Mouse (Mus musculus) megakaryocyte, adult 5-6 weeks (primary cell): Measurements from ENCODE around the gene Olfr1156. TPM values are rescaled to one million over a fixed set of nuclear protein-coding genes. Genes with fewer than 3 reads are reported as not detected.

Source experiments
- ATAC-seq: 2 replicates; pipeline ENCODE4 v1.8.0; 2016; ENCODE audit warnings: mild to moderate bottlenecking, inconsistent platforms; ENCODE audit not compliant: poor library complexity, severe bottlenecking
- total RNA-seq, 2 experiments: library from RNA; stranded (forward) in 1 of 2; stranded (reverse) in 1 of 2; fragments of 153-499, 151-499 nt in 1 of 2; fragments of 221-1000, 200-1000 nt in 1 of 2; gene quantifications; 2 replicates each; pipeline versions ENCODE4 v1.2.3 to v1.2.4; 2015 to 2017

The Olfr1156 gene
- total RNA-seq (2015): not detected in 2 replicates
- not detected in 2 replicates for total RNA-seq (2017)

GRCm38 (mm10) chr2:87953000-87953399 is at the start of gene Olfr1156:
Olfr1156 (minus strand) TSS chr2:87953100.
- no peak for ATAC-seq

- no peak for ATAC-seq
Measured at GRCm38 (mm10) chr2:87989813-87990212, 36.9 kb upstream of the Olfr1156 start, which contains the start of gene Olfr1158. Olfr1158 (plus strand) TSS chr2:87990113.

GRCm38 (mm10) chr2:87974563-87974962 is 21.7 kb upstream of the Olfr1156 start, which contains the start of gene Olfr74:
Olfr74 (minus strand) TSS chr2:87974663.
- no peak for ATAC-seq

GRCm38 (mm10) chr2:87968199-87968598 is 15.3 kb upstream of the Olfr1156 start, which contains the start of gene Olfr1157:
Olfr1157 (minus strand) TSS chr2:87968299.
- no peak for ATAC-seq

- ATAC-seq: no peak
Measured at GRCm38 (mm10) chr2:87945037-87945436, 7.9 kb downstream of the Olfr1156 start, which contains the start of gene Olfr1155. Olfr1155 (minus strand) TSS chr2:87945137.

- no peak for ATAC-seq
Measured at GRCm38 (mm10) chr2:87905066-87905465, 47.8 kb downstream of the Olfr1156 start, which contains the start of gene Olfr1154. Olfr1154 (minus strand) TSS chr2:87905166.

Other genes with a start within 250 kb of the Olfr1156 start
- not detected in 2 replicates for gene Olfr1137, start 239.9 kb downstream of the Olfr1156 start, total RNA-seq (2015)
- gene Olfr1137, start 239.9 kb downstream of the Olfr1156 start, total RNA-seq (2017): not detected in 2 replicates
- gene Olfr1138, start 213.1 kb downstream of the Olfr1156 start, total RNA-seq (2015): not detected in 2 replicates
- gene Olfr1138, start 213.1 kb downstream of the Olfr1156 start, total RNA-seq (2017): not detected in 2 replicates
- not detected in 2 replicates for gene Olfr1140, start 209.3 kb downstream of the Olfr1156 start, total RNA-seq (2015)
- gene Olfr1140, start 209.3 kb downstream of the Olfr1156 start, total RNA-seq (2017): not detected in 2 replicates
- gene Olfr1141, start 199.1 kb downstream of the Olfr1156 start, total RNA-seq (2015): not detected in 2 replicates
- not detected in 2 replicates for gene Olfr1141, start 199.1 kb downstream of the Olfr1156 start, total RNA-seq (2017)
- gene Olfr152, start 173.6 kb downstream of the Olfr1156 start, total RNA-seq (2015): not detected in 2 replicates
- gene Olfr152, start 173.6 kb downstream of the Olfr1156 start, total RNA-seq (2017): not detected in 2 replicates
- gene Olfr1143, start 152.5 kb downstream of the Olfr1156 start, total RNA-seq (2015): not detected in 2 replicates
- gene Olfr1143, start 152.5 kb downstream of the Olfr1156 start, total RNA-seq (2017): not detected in 2 replicates
- not detected in 2 replicates for gene Olfr1145, start 143.3 kb downstream of the Olfr1156 start, total RNA-seq (2015)
- not detected in 2 replicates for gene Olfr1145, start 143.3 kb downstream of the Olfr1156 start, total RNA-seq (2017)
- gene Olfr1148, start 122.6 kb downstream of the Olfr1156 start, total RNA-seq (2015): not detected in 2 replicates
- not detected in 2 replicates for gene Olfr1148, start 122.6 kb downstream of the Olfr1156 start, total RNA-seq (2017)
- gene Olfr1150-ps1, start 109.1 kb downstream of the Olfr1156 start, total RNA-seq (2015): not detected in 2 replicates
- not detected in 2 replicates for gene Olfr1150-ps1, start 109.1 kb downstream of the Olfr1156 start, total RNA-seq (2017)
- not detected in 2 replicates for gene Olfr1151, start 97.2 kb downstream of the Olfr1156 start, total RNA-seq (2015)
- not detected in 2 replicates for gene Olfr1151, start 97.2 kb downstream of the Olfr1156 start, total RNA-seq (2017)
- gene Olfr1152, start 86.6 kb downstream of the Olfr1156 start, total RNA-seq (2015): not detected in 2 replicates
- not detected in 2 replicates for gene Olfr1152, start 86.6 kb downstream of the Olfr1156 start, total RNA-seq (2017)
- not detected in 2 replicates for gene Olfr1153, start 58.1 kb downstream of the Olfr1156 start, total RNA-seq (2015)
- gene Olfr1153, start 58.1 kb downstream of the Olfr1156 start, total RNA-seq (2017): not detected in 2 replicates
- gene Olfr1154, start 47.9 kb downstream of the Olfr1156 start, total RNA-seq (2015): not detected in 2 replicates
- not detected in 2 replicates for gene Olfr1154, start 47.9 kb downstream of the Olfr1156 start, total RNA-seq (2017)
- not detected in 2 replicates for gene Olfr1155, start 8.0 kb downstream of the Olfr1156 start, total RNA-seq (2015)
- gene Olfr1155, start 8.0 kb downstream of the Olfr1156 start, total RNA-seq (2017): not detected in 2 replicates
- not detected in 2 replicates for gene Olfr1157, start 15.2 kb upstream of the Olfr1156 start, total RNA-seq (2015)
- gene Olfr1157, start 15.2 kb upstream of the Olfr1156 start, total RNA-seq (2017): not detected in 2 replicates
- gene Olfr74, start 21.6 kb upstream of the Olfr1156 start, total RNA-seq (2015): not detected in 2 replicates
- not detected in 2 replicates for gene Olfr74, start 21.6 kb upstream of the Olfr1156 start, total RNA-seq (2017)
- not detected in 2 replicates for gene Olfr1158, start 37.0 kb upstream of the Olfr1156 start, total RNA-seq (2015)
- gene Olfr1158, start 37.0 kb upstream of the Olfr1156 start, total RNA-seq (2017): not detected in 2 replicates
- gene Olfr1160, start 55.2 kb upstream of the Olfr1156 start, total RNA-seq (2015): not detected in 2 replicates
- not detected in 2 replicates for gene Olfr1160, start 55.2 kb upstream of the Olfr1156 start, total RNA-seq (2017)
- gene Olfr1161, start 69.7 kb upstream of the Olfr1156 start, total RNA-seq (2015): not detected in 2 replicates
- not detected in 2 replicates for gene Olfr1161, start 69.7 kb upstream of the Olfr1156 start, total RNA-seq (2017)
- not detected in 2 replicates for gene Olfr73, start 84.6 kb upstream of the Olfr1156 start, total RNA-seq (2015)
- gene Olfr73, start 84.6 kb upstream of the Olfr1156 start, total RNA-seq (2017): not detected in 2 replicates
- not detected in 2 replicates for gene Olfr1162, start 98.0 kb upstream of the Olfr1156 start, total RNA-seq (2015)
- gene Olfr1162, start 98.0 kb upstream of the Olfr1156 start, total RNA-seq (2017): not detected in 2 replicates
- gene Olfr1163, start 118.7 kb upstream of the Olfr1156 start, total RNA-seq (2015): not detected in 2 replicates
- not detected in 2 replicates for gene Olfr1163, start 118.7 kb upstream of the Olfr1156 start, total RNA-seq (2017)
- not detected in 2 replicates for gene Olfr1164, start 140.9 kb upstream of the Olfr1156 start, total RNA-seq (2015)
- gene Olfr1164, start 140.9 kb upstream of the Olfr1156 start, total RNA-seq (2017): not detected in 2 replicates
- not detected in 2 replicates for gene Olfr1166, start 175.2 kb upstream of the Olfr1156 start, total RNA-seq (2015)
- gene Olfr1166, start 175.2 kb upstream of the Olfr1156 start, total RNA-seq (2017): not detected in 2 replicates
- gene Olfr1167, start 202.1 kb upstream of the Olfr1156 start, total RNA-seq (2015): not detected in 2 replicates
- 0.04 TPM in 1 of 2 replicates, not detected in the other for gene Olfr1167, start 202.1 kb upstream of the Olfr1156 start, total RNA-seq (2017)
- gene Olfr1168, start 228.8 kb upstream of the Olfr1156 start, total RNA-seq (2015): not detected in 2 replicates
- not detected in 2 replicates for gene Olfr1168, start 228.8 kb upstream of the Olfr1156 start, total RNA-seq (2017)